Mouse (Mus musculus): ENCODE data around the gene Mum1l1. TPM values are rescaled to one million over a fixed set of nuclear protein-coding genes. Genes with fewer than 3 reads are reported as not detected.

The Mum1l1 gene
- polyA plus RNA-seq, 1 experiment from 2014 or later: 41.4 TPM

DNA sequence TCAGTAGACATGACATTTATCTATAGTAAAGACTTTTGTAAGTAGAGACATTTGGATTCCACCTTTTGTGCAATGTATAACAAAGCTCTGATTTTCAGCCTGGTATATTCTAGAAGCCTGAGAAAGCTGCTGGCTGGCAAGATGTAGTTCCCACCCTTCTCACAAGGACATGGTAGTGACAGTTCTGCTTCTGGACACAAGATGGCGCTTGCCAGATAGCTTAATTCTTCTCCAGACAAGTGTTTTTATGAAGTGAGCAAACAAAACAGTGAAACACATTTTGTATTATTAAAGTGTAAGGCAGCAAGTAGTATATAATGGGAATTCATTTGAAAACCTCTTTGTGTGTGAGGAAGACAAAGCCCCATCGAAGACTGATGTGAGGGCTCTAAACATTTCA is 9.2 kb downstream of the Mum1l1 start:
- H3K4me3 ChIP-seq (ENCODE audit: low read length): no peak overlapping the region
- WGBS: 35% methylated on average over 2 of the region's 2 CpGs
- no peak for ATAC-seq (ENCODE audit: low read depth)
- no peaks in the 10 kb centered on the region for H3K9me3 ChIP-seq (ENCODE audit: control insufficient read depth, low read length)
- no peaks in the 10 kb centered on the region for H3K4me1 ChIP-seq (replicated peaks; ENCODE audit: control insufficient read depth, insufficient read depth, low read length)
- no peak overlapping the region for H3K9ac ChIP-seq (ENCODE audit: low read length)
- H3K4me2 ChIP-seq (ENCODE audit: low read depth, low read length): no peak overlapping the region
- H3K27ac ChIP-seq (ENCODE audit: low read length): no peak overlapping the region
- no peaks in the 10 kb centered on the region for H3K36me3 ChIP-seq (ENCODE audit: control insufficient read depth, insufficient read depth, low read length)
- H3K27me3 ChIP-seq (ENCODE audit: control insufficient read depth, insufficient read depth, low read depth, low read length): no peaks in the 10 kb centered on the region

DNA sequence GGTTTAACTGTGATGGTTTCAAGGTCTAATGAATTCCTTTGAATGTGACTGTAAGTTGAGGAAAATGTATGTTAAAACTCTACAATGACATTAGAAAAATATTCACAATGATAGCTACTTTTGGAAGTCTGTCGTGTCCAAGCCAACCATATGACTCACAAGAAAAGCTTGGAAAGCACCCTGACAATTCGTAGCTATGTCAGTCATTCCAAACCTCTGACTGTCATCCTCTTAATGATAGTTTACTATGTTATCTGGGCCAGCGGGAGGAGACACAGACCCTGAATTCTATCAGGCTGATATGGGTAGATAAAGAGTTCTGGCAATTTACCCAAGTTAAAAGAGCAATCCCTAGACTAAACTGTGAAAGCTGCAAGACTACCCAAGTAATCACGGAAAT is 11.0 kb downstream of the Mum1l1 start:
- no peak for ATAC-seq (ENCODE audit: low read depth)
- WGBS: 49% methylated on average over 4 of the region's 4 CpGs

DNA sequence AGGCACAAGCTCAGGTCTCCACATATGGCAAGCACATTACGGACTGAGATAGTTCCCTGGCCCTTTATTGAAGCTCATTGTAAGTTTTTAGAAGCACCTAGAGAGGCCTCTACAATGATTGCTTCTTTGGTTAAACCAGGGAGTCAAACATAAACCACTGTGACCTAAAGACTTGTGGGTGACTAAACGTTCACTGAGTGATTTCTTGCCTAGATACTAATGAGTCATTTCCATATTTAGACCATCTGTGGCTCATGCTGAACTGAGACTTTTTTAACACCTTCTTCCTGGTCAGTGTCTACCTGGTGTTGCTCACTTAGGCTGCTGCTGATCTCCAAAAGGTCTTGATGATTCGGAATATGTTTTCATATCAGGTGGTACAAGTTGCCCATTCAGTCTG is 12.1 kb downstream of the Mum1l1 start:
- no peak overlapping the region for H3K27ac ChIP-seq (ENCODE audit: low read length)
- no peak overlapping the region for H3K4me3 ChIP-seq (ENCODE audit: low read length)
- no peaks in the 10 kb centered on the region for H3K27me3 ChIP-seq (ENCODE audit: control insufficient read depth, insufficient read depth, low read depth, low read length)
- WGBS: 64% methylated on average over 3 of the region's 3 CpGs
- H3K36me3 ChIP-seq (ENCODE audit: control insufficient read depth, insufficient read depth, low read length): no peaks in the 10 kb centered on the region
- no peaks in the 10 kb centered on the region for H3K4me1 ChIP-seq (replicated peaks; ENCODE audit: control insufficient read depth, insufficient read depth, low read length)
- H3K4me2 ChIP-seq (ENCODE audit: low read depth, low read length): no peak overlapping the region
- ATAC-seq (ENCODE audit: low read depth): no peak
- no peak overlapping the region for H3K9ac ChIP-seq (ENCODE audit: low read length)
- no peaks in the 10 kb centered on the region for H3K9me3 ChIP-seq (ENCODE audit: control insufficient read depth, low read length)

More for the DNA sequence above, 11.0 kb downstream of the Mum1l1 start:
- H3K27ac ChIP-seq (ENCODE audit: low read length): no peak overlapping the region
- H3K9me3 ChIP-seq (ENCODE audit: control insufficient read depth, low read length): no peaks in the 10 kb centered on the region
- no peaks in the 10 kb centered on the region for H3K27me3 ChIP-seq (ENCODE audit: control insufficient read depth, insufficient read depth, low read depth, low read length)
- no peak overlapping the region for H3K4me2 ChIP-seq (ENCODE audit: low read depth, low read length)
- no peak overlapping the region for H3K9ac ChIP-seq (ENCODE audit: low read length)
- no peak overlapping the region for H3K4me3 ChIP-seq (ENCODE audit: low read length)
- no peaks in the 10 kb centered on the region for H3K36me3 ChIP-seq (ENCODE audit: control insufficient read depth, insufficient read depth, low read length)
- H3K4me1 ChIP-seq (replicated peaks; ENCODE audit: control insufficient read depth, insufficient read depth, low read length): no peaks in the 10 kb centered on the region

DNA sequence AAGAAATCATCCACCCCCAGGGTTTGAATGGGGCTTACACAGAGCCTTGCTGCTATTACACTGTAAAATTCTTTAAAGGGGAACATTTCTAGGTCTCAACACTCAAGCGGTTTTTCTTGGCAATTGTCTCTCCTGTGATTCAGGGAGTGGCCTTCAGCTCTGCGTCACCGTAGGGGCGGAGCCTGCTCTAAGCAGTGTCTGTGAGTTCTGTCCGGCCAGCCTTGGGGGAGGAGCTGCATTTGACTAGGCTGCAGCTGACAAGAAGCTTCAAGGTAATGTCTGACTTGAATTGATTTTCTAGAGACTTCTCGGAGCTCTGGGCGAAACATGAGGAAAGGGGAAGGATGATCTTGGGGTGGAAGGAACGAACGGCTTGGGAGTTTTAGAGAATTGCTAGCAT is 21.3 kb downstream of the Mum1l1 start:
- Histone ChIP-seq H3K27me3 (ENCODE audit: control insufficient read depth, insufficient read depth, low read depth, low read length) (no peaks in the 10 kb centered on the region), H3K9ac (ENCODE audit: low read length) (no peak overlapping the region), H3K4me1 (replicated peaks; ENCODE audit: control insufficient read depth, insufficient read depth, low read length) (no peaks in the 10 kb centered on the region), H3K36me3 (ENCODE audit: control insufficient read depth, insufficient read depth, low read length) (peaks cover 2% of the 10 kb centered on the region; the same call in 1 of the 2 replicates), H3K9me3 (ENCODE audit: control insufficient read depth, low read length) (no peaks in the 10 kb centered on the region), H3K4me2 (ENCODE audit: low read depth, low read length) (no peak overlapping the region), H3K27ac (ENCODE audit: low read length) (no peak overlapping the region), H3K4me3 (ENCODE audit: low read length) (no peak overlapping the region)
- ATAC-seq (ENCODE audit: low read depth): peak; percentile 90
- 45% methylated on average over 9 of the region's 9 CpGs for WGBS

DNA sequence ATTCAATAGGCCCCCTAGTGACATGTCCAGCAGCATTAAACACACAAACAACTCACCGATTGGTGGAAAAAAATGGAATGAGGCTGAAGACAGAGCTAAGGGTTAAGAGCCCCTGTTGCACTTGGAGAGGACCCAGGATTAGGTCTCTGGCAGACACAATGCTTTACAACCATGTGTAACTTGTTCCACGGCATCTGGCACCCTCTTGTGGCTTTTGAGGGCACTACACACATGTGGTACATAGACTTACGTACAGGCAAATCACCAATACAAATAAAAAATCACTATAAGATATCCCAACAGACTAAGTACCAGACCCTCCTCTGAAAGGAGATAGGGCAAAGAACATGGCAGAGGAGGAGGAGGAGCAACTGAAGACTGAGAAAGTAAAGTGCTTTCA is 37.5 kb downstream of the Mum1l1 start:
- no peaks in the 10 kb centered on the region for H3K27me3 ChIP-seq (ENCODE audit: control insufficient read depth, insufficient read depth, low read depth, low read length)
- H3K4me3 ChIP-seq (ENCODE audit: low read length): no peak overlapping the region
- 73% methylated on average over 3 of the region's 3 CpGs for WGBS
- H3K9me3 ChIP-seq (ENCODE audit: control insufficient read depth, low read length): no peaks in the 10 kb centered on the region
- no peak overlapping the region for H3K9ac ChIP-seq (ENCODE audit: low read length)
- no peaks in the 10 kb centered on the region for H3K36me3 ChIP-seq (ENCODE audit: control insufficient read depth, insufficient read depth, low read length)
- no peak for ATAC-seq (ENCODE audit: low read depth)
- H3K27ac ChIP-seq (ENCODE audit: low read length): no peak overlapping the region
- no peaks in the 10 kb centered on the region for H3K4me1 ChIP-seq (replicated peaks; ENCODE audit: control insufficient read depth, insufficient read depth, low read length)
- H3K4me2 ChIP-seq (ENCODE audit: low read depth, low read length): no peak overlapping the region

DNA sequence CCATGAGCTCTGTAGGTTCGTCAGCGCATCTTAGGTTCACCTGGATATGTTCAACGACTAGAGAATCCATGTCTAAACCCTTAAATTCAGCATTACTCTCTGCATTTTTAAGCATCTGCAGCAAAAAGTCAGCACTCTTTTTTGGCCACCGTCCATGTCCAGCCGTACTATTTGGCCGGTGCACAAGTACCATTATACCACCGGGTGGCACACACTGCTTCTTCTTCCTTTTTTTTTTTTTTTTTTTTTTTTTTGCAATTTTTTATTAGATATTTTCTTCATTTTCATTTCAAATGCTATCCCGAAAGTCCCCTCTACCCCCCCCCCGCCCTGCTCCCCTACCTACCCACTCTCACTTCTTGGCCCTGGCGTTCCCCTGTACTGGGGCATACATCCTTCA is 47.2 kb downstream of the Mum1l1 start:
- Histone ChIP-seq H3K9ac (ENCODE audit: low read length) (no peak overlapping the region), H3K4me3 (ENCODE audit: low read length) (no peak overlapping the region), H3K9me3 (ENCODE audit: control insufficient read depth, low read length) (no peaks in the 10 kb centered on the region), H3K36me3 (ENCODE audit: control insufficient read depth, insufficient read depth, low read length) (no peaks in the 10 kb centered on the region), H3K4me2 (ENCODE audit: low read depth, low read length) (no peak overlapping the region), H3K27me3 (ENCODE audit: control insufficient read depth, insufficient read depth, low read depth, low read length) (no peaks in the 10 kb centered on the region), H3K27ac (ENCODE audit: low read length) (no peak overlapping the region), H3K4me1 (replicated peaks; ENCODE audit: control insufficient read depth, insufficient read depth, low read length) (no peaks in the 10 kb centered on the region)
- WGBS: 79% methylated on average over 10 of the region's 10 CpGs
- no peak for ATAC-seq (ENCODE audit: low read depth)

DNA sequence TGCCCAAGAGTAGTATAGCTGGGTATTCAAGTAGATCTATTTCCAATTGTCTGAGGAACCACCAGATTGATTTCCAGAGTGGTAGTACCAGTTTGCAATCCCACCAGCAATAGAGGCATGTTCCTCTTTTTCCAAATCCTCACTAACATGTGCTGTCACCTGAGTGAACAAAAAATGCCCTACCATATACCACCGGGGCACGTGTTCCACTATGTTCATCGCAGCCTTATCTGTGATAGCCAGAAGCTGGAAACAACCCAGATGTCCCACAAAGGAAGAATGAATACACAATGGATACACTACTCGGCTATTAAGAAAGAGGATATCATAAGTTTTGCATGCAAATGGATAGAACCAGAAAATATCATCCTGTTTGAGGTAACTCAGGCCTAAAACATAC is 72.1 kb downstream of the Mum1l1 start:
- no peak overlapping the region for H3K4me2 ChIP-seq (ENCODE audit: low read depth, low read length)

More for the DNA sequence above, 72.1 kb downstream of the Mum1l1 start:
- 87% methylated on average over 4 of the region's 4 CpGs for WGBS
- ATAC-seq (ENCODE audit: low read depth): no peak
- H3K9me3 ChIP-seq (ENCODE audit: control insufficient read depth, low read length): no peaks in the 10 kb centered on the region
- H3K27ac ChIP-seq (ENCODE audit: low read length): no peak overlapping the region
- no peaks in the 10 kb centered on the region for H3K27me3 ChIP-seq (ENCODE audit: control insufficient read depth, insufficient read depth, low read depth, low read length)
- H3K9ac ChIP-seq (ENCODE audit: low read length): no peak overlapping the region
- H3K4me1 ChIP-seq (replicated peaks; ENCODE audit: control insufficient read depth, insufficient read depth, low read length): no peaks in the 10 kb centered on the region
- no peaks in the 10 kb centered on the region for H3K36me3 ChIP-seq (ENCODE audit: control insufficient read depth, insufficient read depth, low read length)
- no peak overlapping the region for H3K4me3 ChIP-seq (ENCODE audit: low read length)

Other genes starting within 250 kb of the Mum1l1 start
- 0.23 and 0.25 TPM in 2 replicates for gene Serpina7, start 124.8 kb upstream of the Mum1l1 start, polyA plus RNA-seq (2015; fragmentation: Nextera tagmentation; extraction: Ambion mirVana)
- gene 4930513O06Rik, start 123.8 kb upstream of the Mum1l1 start, polyA plus RNA-seq (2015; fragmentation: Nextera tagmentation; extraction: Ambion mirVana): not detected in 2 replicates
- gene 4933428M09Rik, start 30.8 kb upstream of the Mum1l1 start, polyA plus RNA-seq (2015; fragmentation: Nextera tagmentation; extraction: Ambion mirVana): not detected in 2 replicates
- gene Trap1a, start 123.6 kb downstream of the Mum1l1 start, polyA plus RNA-seq (2015; fragmentation: Nextera tagmentation; extraction: Ambion mirVana): not detected in 2 replicates

Data from lung, embryonic 16.5 days (tissue).